Mouse (Mus musculus): ENCODE data around the gene Olfr1222. TPM values are rescaled to one million over a fixed set of nuclear protein-coding genes. Genes with fewer than 3 reads are reported as not detected.

Gene Olfr1222
- not detected for polyA plus RNA-seq (2014; fragmentation: Illumina TruSeq; extraction: RNeasy Lipid Tissue Mini Kit (QIAGEN cat#74804); ENCODE audit: low read depth, low replicate concordance)

DNA sequence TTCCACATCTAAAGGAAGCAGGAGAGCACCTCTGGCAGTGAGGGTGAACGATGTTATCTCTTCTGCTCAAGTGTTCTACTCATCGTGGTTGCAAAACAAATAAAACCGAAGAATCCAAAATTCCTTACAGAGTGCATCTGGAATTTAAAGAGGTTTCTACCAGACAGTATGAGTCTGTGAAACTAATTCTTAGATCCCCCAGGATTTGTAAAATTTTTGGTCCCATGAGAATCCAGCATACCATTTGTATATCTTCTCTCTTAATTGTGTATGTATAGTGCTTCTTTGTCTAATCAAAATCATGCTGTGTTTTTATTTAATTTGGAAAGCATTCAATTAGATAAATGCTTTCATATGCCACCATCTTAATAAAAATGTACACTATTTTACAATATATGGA, at the start of gene Olfr1222:
Gene Olfr1222, minus strand, starts transcription at position 101 of the 400 bp plus-strand sequence.

DNA sequence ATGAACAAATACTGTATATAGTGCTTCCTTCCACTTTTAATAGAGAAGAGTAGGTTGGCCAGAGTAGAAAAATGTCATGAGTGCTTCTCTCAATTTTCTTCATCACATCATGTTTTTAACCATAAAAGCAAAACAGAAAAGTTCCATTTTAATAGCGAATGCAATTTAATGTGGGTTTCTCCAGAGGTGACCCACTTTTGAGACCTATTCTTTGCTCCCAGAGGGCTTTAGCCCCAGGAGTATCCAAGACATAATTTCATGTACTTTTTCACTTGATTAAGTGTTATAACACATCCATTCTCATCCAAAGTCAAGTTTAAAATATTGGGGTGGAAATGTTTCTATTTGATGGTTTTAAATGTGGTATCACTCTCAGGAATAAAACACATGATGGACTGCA, 41.7 kb upstream of the Olfr1222 start, which contains the start of gene Olfr1225:
Gene Olfr1225, minus strand, starts transcription at position 101 of the 400 bp plus-strand sequence.

DNA sequence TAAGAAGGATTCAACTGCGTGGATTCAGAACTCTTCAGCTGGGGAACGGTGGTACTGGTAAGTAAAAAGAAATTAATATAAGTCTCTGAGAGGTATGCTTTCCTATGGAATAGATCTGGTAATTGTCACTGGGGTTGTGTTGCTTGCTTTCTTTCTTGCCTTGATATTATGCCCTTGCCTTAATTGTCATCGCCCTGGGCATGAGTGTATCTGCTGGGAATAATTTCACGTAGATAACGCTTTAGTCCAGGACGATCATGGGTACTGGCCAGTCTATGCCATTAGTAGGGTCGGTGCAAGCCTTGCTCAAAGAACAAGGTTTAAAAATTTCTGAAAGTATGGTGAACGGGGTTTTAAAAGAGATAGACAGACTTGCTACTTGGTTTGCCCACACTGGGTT, 31.1 kb upstream of the Olfr1222 start, which contains the start of gene Olfr1224-ps1:
Gene Olfr1224-ps1, minus strand, starts transcription at position 101 of the 400 bp plus-strand sequence.

DNA sequence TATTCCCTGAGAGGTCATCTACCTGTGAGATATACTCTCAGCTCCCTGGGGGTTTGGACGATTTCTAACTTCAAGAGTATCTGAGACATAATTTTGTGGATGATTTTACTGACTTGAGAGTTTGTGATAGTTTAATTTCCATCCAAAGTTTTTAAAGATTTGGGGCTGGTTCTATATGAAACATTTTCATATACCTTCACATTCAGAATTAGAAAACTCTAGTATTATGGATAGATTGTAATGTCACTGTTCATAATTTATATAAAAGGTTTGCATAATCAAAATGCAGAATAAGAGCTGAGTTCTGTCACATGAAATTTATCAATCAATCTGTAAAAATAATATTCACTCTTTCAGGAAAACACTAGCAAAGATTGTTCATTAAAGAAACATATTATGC, 18.6 kb upstream of the Olfr1222 start, which contains the start of gene Olfr1223:
Gene Olfr1223, minus strand, starts transcription at position 101 of the 400 bp plus-strand sequence.

GRCm38 (mm10) chr2:89117183-89117582, 15.7 kb downstream of the Olfr1222 start, which contains the start of gene Olfr1221:
Gene Olfr1221, minus strand, starts transcription at chr2:89117283.

DNA sequence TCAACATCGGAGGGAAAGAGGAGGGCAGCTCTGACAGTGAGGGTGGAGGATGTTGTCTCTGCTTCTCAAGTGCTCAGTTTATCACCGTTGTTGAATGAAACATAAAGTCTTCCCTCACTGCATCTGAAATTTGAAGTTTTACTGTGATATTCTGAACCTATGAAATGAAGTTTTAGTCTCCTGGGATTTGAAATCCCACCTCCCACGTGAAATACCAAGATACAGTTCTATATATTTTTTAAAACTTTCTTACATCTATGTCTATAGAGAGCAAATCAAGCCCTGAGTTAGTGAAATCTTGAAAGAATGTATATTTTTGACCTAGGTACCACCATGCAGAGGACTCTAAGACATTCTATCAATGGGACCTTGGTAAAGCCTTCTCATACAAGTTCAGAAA, 26.1 kb downstream of the Olfr1222 start, which contains the start of gene Olfr1220:
Gene Olfr1220, minus strand, starts transcription at position 101 of the 400 bp plus-strand sequence.

GRCm38 (mm10) chr2:89083413-89083812, 49.4 kb downstream of the Olfr1222 start, which contains the start of gene Olfr1219:
Gene Olfr1219, minus strand, starts transcription at chr2:89083513.

Other genes with a start within 250 kb of the Olfr1222 start
- not detected for gene Olfr1208, start 230.7 kb downstream of the Olfr1222 start, polyA plus RNA-seq (2014; fragmentation: Illumina TruSeq; extraction: RNeasy Lipid Tissue Mini Kit (QIAGEN cat#74804); ENCODE audit: low read depth, low replicate concordance)
- gene Olfr1209, start 217.9 kb downstream of the Olfr1222 start, polyA plus RNA-seq (2014; fragmentation: Illumina TruSeq; extraction: RNeasy Lipid Tissue Mini Kit (QIAGEN cat#74804); ENCODE audit: low read depth, low replicate concordance): not detected
- not detected for gene Olfr1211, start 194.9 kb downstream of the Olfr1222 start, polyA plus RNA-seq (2014; fragmentation: Illumina TruSeq; extraction: RNeasy Lipid Tissue Mini Kit (QIAGEN cat#74804); ENCODE audit: low read depth, low replicate concordance)
- gene Olfr1212, start 179.1 kb downstream of the Olfr1222 start, polyA plus RNA-seq (2014; fragmentation: Illumina TruSeq; extraction: RNeasy Lipid Tissue Mini Kit (QIAGEN cat#74804); ENCODE audit: low read depth, low replicate concordance): not detected
- gene Gm13762, start 152.8 kb downstream of the Olfr1222 start, polyA plus RNA-seq (2014; fragmentation: Illumina TruSeq; extraction: RNeasy Lipid Tissue Mini Kit (QIAGEN cat#74804); ENCODE audit: low read depth, low replicate concordance): not detected
- gene Olfr1214, start 140.4 kb downstream of the Olfr1222 start, polyA plus RNA-seq (2014; fragmentation: Illumina TruSeq; extraction: RNeasy Lipid Tissue Mini Kit (QIAGEN cat#74804); ENCODE audit: low read depth, low replicate concordance): not detected
- not detected for gene Olfr1215, start 126.1 kb downstream of the Olfr1222 start, polyA plus RNA-seq (2014; fragmentation: Illumina TruSeq; extraction: RNeasy Lipid Tissue Mini Kit (QIAGEN cat#74804); ENCODE audit: low read depth, low replicate concordance)
- not detected for gene Olfr1216, start 114.7 kb downstream of the Olfr1222 start, polyA plus RNA-seq (2014; fragmentation: Illumina TruSeq; extraction: RNeasy Lipid Tissue Mini Kit (QIAGEN cat#74804); ENCODE audit: low read depth, low replicate concordance)
- not detected for gene Olfr1217, start 101.0 kb downstream of the Olfr1222 start, polyA plus RNA-seq (2014; fragmentation: Illumina TruSeq; extraction: RNeasy Lipid Tissue Mini Kit (QIAGEN cat#74804); ENCODE audit: low read depth, low replicate concordance)
- not detected for gene Olfr1218, start 71.9 kb downstream of the Olfr1222 start, polyA plus RNA-seq (2014; fragmentation: Illumina TruSeq; extraction: RNeasy Lipid Tissue Mini Kit (QIAGEN cat#74804); ENCODE audit: low read depth, low replicate concordance)
- not detected for gene Olfr1219, start 49.5 kb downstream of the Olfr1222 start, polyA plus RNA-seq (2014; fragmentation: Illumina TruSeq; extraction: RNeasy Lipid Tissue Mini Kit (QIAGEN cat#74804); ENCODE audit: low read depth, low replicate concordance)
- gene Olfr1220, start 26.2 kb downstream of the Olfr1222 start, polyA plus RNA-seq (2014; fragmentation: Illumina TruSeq; extraction: RNeasy Lipid Tissue Mini Kit (QIAGEN cat#74804); ENCODE audit: low read depth, low replicate concordance): not detected
- gene Olfr1221, start 15.8 kb downstream of the Olfr1222 start, polyA plus RNA-seq (2014; fragmentation: Illumina TruSeq; extraction: RNeasy Lipid Tissue Mini Kit (QIAGEN cat#74804); ENCODE audit: low read depth, low replicate concordance): not detected
- not detected for gene Olfr1223, start 18.5 kb upstream of the Olfr1222 start, polyA plus RNA-seq (2014; fragmentation: Illumina TruSeq; extraction: RNeasy Lipid Tissue Mini Kit (QIAGEN cat#74804); ENCODE audit: low read depth, low replicate concordance)
- not detected for gene Olfr1224-ps1, start 31.0 kb upstream of the Olfr1222 start, polyA plus RNA-seq (2014; fragmentation: Illumina TruSeq; extraction: RNeasy Lipid Tissue Mini Kit (QIAGEN cat#74804); ENCODE audit: low read depth, low replicate concordance)
- not detected for gene Olfr1225, start 41.6 kb upstream of the Olfr1222 start, polyA plus RNA-seq (2014; fragmentation: Illumina TruSeq; extraction: RNeasy Lipid Tissue Mini Kit (QIAGEN cat#74804); ENCODE audit: low read depth, low replicate concordance)
- not detected for gene Olfr1226, start 67.0 kb upstream of the Olfr1222 start, polyA plus RNA-seq (2014; fragmentation: Illumina TruSeq; extraction: RNeasy Lipid Tissue Mini Kit (QIAGEN cat#74804); ENCODE audit: low read depth, low replicate concordance)
- not detected for gene Olfr1228, start 121.0 kb upstream of the Olfr1222 start, polyA plus RNA-seq (2014; fragmentation: Illumina TruSeq; extraction: RNeasy Lipid Tissue Mini Kit (QIAGEN cat#74804); ENCODE audit: low read depth, low replicate concordance)
- not detected for gene Olfr1229, start 155.0 kb upstream of the Olfr1222 start, polyA plus RNA-seq (2014; fragmentation: Illumina TruSeq; extraction: RNeasy Lipid Tissue Mini Kit (QIAGEN cat#74804); ENCODE audit: low read depth, low replicate concordance)
- gene Olfr1230, start 164.2 kb upstream of the Olfr1222 start, polyA plus RNA-seq (2014; fragmentation: Illumina TruSeq; extraction: RNeasy Lipid Tissue Mini Kit (QIAGEN cat#74804); ENCODE audit: low read depth, low replicate concordance): not detected
- gene Olfr1231, start 174.0 kb upstream of the Olfr1222 start, polyA plus RNA-seq (2014; fragmentation: Illumina TruSeq; extraction: RNeasy Lipid Tissue Mini Kit (QIAGEN cat#74804); ENCODE audit: low read depth, low replicate concordance): not detected
- gene Olfr1232, start 196.6 kb upstream of the Olfr1222 start, polyA plus RNA-seq (2014; fragmentation: Illumina TruSeq; extraction: RNeasy Lipid Tissue Mini Kit (QIAGEN cat#74804); ENCODE audit: low read depth, low replicate concordance): not detected
- gene Olfr1233, start 209.3 kb upstream of the Olfr1222 start, polyA plus RNA-seq (2014; fragmentation: Illumina TruSeq; extraction: RNeasy Lipid Tissue Mini Kit (QIAGEN cat#74804); ENCODE audit: low read depth, low replicate concordance): not detected
- not detected for gene Olfr1234, start 231.8 kb upstream of the Olfr1222 start, polyA plus RNA-seq (2014; fragmentation: Illumina TruSeq; extraction: RNeasy Lipid Tissue Mini Kit (QIAGEN cat#74804); ENCODE audit: low read depth, low replicate concordance)